Mouse (Mus musculus) CD4-positive helper T cell, adult 2 months (primary cell): ENCODE measurements around the gene Gpa33.

Experiments used
- DNase-seq: peaks from one replicate; pipeline ENCODE4 v3.0.0-alpha.2; 2012; ENCODE audit warnings: low read depth, missing footprints, low spot score

Gpa33 gene

DNA sequence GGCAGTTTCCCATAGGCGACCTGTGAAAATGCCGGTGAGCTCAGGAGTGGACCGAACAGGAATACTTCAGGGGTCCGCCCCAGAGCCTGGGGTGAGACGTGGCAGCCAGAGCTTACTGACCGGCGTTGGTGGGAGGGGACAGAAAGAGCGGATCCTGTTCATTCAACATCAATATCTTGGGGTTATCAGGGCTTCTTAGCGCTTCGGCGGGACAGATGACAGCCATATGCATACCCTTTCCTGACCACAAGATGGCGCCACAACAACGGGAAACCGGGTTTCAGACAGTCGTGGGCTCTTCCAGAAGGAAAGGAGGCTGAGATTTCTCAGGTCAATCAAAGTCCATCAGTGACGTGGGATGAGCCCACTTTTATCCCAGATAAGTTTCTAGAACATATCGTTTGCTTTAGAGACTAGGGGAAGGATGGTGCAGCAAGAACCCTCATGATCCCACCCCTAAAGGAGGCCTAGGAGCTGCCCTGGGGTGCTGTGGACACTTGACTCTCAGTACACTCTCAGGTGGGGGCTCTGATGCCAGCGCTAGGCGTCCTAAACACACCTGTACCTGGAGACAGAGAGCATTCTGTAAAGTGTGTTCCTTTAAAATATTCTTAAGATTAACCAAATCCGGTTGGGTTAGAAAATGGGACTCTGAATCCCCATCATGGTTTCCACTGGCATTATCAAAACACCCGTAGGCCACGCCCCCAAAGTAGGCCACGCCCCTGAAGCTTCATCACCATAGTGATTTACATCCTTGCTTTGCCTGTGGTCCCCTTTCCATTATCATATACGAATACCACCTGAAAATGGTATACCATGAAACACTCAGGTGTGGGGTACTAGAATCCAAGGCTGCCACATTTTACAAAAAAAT lies 30.8 kb downstream of the Gpa33 start:
- peak; percentile 47 for DNase-seq

DNA sequence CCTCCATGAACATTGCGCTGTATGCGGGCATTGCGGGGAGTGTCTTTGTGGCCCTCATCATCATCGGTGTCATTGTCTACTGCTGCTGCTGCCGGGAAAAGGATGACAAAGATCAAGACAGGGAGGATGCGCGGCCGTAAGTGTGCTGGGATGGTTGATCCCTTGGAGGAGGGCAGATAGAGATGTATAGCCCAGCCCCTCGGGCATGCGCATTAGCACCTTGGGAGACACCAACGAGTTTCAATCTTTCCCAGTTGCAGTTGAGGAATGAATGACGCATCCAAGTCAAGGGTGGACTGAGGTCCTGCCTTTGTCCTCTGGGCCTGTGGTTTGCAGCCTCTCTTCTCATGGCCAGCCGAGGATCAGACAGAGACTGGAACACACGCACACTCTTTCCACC lies 34.5 kb downstream of the Gpa33 start:
- DNase-seq: no peak

DNA sequence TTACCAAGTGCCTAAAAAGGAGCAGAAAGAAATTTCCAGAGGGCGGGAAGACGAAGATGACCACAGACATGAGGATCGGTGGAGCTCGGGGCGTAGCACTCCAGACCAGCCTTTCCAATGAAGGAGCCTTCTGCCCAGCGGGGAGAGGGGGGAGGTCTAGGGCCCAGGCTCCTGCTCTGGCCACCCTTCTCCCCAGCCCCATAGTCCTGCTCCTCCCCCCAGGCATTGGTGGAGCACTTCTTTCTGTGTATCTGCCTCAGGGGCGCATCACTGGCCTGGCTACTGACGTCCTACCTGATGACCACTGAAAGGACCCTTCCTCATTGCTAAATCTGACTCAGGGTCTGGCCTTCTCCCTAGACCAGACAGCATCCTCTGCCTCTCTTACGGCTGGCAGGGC lies 35.1 kb downstream of the Gpa33 start:
- no peak for DNase-seq

DNA sequence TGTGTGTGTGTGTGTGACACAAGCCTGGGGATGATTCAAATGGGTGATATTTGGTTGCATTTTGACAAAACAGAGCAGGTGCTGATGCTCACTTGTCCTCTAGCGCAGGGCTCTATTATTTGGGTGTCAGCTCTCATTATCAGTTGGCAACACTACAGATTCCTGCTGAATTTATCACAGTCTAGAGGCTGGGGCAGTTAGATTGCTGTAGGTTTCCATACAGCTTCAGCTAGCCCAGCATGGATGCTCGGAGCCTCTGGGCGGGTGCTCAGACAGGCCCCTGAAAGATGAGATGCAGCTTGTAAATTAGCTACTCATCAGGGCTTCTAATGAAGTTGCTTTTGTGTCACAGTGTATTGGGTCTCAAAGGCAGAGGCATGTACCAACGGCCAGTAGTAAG lies 37.4 kb downstream of the Gpa33 start:
- no peak for DNase-seq

DNA sequence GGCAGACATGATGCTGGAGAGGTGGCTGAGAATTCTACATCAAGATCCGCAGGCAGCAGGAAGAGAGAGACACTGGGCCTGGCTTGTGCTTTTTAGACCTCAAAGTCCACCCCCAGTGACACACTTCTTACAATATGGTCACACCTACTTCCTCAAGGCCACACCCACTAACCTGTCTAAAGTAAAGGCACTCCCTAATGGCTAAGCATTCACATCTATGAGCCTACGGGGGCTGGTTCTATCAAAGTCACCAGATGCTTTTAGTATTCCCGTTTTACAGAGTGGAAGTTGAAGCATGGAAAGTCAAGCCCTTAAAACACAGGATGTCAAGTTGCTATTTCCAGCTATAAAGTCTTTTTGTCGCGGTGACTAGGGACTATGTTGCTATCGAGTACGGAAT lies 38.0 kb downstream of the Gpa33 start:
- DNase-seq: no peak

DNA sequence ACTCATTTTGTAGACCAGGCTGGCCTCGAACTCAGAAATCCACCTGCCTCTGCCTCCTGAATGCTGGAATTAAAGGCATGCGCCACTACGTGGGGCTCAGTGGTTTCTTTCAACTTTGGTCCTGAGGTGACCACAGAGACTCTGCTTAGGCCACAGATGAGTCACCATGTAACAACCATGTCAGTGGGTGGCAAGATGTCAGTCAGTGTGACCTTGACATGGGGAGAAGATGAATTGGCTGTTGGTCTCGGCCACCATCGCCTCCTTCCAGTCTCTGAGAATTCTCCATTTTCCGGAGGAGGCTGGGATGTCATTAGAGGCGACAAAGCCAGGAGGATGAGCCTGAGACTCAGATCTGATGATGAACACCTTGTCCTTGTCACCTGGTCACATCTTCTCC lies 39.7 kb downstream of the Gpa33 start:
- DNase-seq: no peak

DNA sequence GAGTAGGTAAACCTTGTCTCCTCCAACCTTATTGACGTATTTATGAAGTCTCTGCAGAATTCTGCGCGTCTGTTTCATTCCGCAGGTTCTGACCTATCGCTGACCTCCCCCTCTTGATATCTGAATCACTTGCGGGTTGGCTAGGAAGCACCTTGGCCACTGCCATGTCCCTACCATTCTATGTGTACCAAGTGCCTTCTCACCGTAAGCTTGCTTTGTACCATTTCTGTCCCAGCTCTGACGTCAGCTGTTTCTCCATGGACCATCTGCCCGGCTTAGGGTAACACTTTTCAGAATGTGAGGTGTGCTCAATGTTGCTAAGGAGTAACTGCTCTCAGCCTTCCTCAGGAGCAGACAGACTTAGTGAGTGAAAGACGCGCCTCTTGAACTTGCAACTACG lies 40.8 kb downstream of the Gpa33 start:
- DNase-seq: no peak

DNA sequence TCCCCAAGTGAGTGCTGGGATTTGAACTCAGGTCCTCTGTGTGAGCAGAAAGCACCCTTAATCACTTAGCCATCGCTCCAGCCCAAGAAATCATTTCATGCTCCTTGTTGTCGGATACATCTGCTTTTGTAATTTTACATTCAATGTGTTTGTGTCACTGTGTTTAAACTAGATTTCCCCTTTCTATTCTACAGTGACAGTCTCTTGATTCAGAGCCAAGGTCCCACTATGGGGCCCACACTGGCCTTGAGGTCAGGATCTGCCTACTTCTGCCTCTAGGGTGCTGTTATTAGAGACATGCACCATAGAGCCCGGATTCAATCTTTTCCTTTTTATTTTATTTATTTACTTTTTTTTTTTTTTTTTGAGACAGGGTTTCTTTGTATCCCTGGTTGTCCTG lies 43.0 kb downstream of the Gpa33 start:
- DNase-seq: no peak

DNA sequence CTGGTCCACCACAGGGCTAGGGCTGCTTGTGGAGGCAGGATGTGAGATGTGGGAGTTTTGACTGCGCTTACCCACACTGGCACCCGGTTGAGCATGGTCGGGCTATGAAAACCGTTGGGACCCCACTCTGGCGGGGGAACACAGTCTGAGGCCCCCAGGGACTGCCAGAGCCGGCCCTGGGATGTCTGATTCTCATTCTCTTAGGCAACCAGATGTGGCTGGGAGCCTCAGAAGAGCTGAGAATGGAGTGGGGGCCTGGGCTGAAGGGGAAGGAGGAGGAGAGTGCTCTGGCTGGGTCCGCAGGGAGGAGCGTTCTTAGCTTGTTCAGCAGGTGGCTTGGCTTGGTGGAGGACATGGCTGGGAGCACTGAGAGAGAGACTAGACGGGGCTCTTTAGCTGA lies 43.6 kb downstream of the Gpa33 start:
- DNase-seq: no peak

DNA sequence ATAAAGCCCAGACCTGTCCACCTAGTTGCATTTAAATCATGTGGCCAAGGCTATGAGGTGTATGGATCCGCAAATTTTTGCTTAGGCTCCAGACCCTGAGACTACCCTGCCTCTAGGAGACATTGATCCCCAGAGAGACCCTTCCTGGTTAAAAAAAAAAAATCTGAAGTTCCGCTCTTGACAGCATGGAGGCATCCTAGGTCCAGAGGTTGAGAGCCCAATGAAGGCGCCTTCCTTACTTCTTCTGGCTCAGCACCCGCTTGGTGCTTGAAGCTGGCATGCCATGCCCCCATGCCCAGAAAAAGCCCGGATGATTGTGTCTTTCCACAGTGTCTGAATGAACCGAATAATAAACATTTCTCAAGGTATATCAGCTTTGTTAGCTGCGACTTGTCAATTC lies 51.5 kb downstream of the Gpa33 start:
- no peak for DNase-seq

DNA sequence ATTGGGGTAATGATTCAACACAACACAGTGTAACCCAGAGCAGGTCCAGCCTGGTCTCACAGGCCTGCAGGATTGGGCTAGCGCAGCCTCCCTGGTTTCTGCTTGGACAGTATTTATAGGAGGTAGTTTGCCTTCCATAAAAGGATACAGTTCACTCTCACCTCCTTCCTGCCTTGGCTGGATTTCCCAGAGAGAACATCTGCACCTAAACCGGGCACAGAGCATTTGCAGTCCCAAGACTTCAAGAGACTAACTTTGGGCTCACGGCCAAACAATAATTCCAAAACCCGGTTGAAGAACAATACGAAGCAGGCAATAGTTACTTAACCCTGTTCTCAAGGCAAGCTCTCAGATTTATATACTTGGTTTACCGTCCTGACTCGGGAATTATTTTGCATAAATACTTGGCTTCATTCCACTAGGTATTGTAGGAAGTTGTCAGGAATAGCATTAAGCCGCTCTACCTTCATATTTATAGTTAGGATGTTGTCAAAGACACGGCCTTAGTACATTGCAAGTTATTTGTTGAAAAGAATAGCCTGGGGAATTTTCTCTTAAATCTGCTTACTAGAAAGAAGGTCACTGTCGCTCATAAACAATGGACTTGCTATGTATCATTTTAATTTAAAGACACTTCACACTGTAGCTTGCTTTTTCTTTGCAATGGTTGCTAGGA lies 53.1 kb downstream of the Gpa33 start:
- DNase-seq: no peak

DNA sequence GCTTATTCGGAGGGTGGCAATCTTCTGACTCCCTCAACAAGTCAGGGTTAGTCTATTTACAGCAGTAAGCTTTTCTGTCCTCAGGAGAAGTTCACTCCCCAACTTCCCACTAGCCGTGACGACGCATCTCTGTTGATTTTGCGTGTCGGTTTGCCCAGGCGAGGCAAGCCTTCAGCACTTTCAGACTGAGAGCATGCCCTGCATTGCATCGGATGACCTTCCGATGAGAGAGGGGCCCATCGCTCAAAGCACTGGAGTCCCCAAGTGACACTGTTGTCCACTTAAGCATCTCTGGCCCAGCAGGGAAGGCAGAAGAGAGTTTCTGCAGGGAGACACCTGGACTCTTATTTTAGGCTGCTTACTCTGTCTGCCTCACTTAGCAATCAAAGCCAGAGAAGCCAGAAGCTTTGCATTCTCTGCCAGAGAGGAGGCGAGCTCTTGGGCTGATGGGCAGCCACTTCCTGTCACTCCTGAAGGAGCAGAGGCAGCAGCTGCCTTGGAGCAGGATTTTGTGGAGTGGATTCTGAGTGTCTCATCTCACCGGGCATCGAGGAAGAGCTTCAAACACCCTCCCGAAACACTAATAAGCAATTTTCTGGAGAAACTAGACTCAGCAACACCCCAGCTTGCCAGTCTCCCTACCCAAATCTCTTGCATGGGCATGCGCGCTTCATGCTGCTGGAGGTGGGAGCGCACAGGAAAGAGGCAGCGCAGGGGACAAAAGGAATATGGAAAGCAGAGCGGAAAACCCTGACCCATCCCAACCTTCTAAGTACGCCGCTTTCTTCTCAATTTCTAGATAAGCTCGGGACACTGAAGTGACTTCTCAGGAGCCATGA lies 54.6 kb downstream of the Gpa33 start:
- no peak for DNase-seq

DNA sequence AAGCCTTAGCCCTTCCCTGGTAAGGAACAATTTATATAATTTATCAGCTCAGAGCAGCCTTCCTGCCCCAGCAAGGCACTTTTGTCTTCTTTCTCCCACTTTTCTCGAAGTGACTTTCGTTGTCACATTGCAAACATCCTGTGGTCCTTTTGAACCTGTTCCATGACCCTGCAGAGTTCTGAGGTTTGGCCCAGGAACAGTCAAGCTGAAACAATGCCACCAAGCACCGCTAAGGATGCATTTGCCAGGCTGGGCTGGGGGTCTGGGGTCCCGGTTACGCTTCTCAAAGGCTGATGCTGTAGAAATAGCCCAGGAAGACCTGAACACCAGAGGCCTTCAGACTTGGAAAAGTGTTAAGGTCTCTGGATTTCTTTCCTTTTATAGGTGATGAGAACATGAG lies 55.3 kb downstream of the Gpa33 start:
- DNase-seq: no peak

DNA sequence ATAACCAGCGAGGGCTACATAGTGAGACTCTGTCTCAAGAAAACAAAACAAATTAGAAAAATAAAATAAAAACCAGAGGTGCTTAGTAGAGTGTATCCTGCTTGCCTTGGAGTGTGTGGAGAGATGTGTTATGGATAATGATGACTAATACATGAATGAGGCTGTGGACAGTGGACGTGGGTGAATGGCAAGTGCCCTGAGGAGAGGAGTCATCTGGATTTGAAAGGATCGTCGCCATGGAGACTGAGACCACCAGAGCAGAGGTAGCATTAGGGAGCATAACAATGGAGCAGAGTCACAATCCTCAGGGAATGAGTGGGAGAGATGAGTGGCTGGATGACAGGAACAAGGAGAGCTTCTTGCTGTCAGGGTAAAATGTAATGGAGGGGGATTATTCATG lies 59.8 kb downstream of the Gpa33 start:
- DNase-seq: no peak

DNA sequence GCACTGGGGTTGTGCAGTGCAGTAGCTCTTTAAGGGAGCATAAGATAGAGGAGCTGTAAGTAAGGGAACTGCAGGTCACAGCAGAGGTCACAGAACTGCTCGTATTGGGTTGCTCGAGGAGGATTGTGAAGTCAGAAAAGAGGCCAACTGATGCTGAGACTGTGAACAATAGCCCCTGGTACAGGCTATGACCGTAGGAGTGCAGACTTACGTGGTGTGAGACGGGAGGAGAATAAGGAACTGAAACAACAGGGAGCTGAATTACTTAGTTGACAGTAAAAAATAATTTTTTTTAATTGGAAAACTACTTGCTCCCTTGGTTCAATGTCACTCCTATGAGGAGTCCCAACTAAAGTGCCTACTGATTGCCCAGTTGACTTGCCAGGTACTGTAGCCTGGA lies 74.1 kb downstream of the Gpa33 start:
- no peak for DNase-seq

DNA sequence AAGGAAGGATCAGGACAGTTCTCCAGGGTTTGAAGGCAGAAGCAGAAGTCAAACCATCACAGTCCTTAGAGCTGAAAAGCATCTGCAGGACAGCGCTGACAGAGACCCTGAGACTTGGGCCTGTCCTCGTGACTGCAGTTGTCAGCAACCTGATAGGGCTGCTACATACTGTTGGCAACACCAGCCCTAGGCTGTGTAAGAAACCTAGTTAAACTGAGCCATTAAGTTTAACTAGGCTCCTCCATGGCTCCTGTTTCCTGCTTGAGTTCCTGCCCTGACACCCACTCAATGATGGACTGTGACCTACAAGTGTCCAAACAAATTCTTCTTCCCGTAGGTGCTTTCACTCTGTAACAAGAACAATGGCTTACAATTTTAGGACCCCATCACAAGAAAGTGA lies 75.1 kb downstream of the Gpa33 start:
- DNase-seq: no peak

DNA sequence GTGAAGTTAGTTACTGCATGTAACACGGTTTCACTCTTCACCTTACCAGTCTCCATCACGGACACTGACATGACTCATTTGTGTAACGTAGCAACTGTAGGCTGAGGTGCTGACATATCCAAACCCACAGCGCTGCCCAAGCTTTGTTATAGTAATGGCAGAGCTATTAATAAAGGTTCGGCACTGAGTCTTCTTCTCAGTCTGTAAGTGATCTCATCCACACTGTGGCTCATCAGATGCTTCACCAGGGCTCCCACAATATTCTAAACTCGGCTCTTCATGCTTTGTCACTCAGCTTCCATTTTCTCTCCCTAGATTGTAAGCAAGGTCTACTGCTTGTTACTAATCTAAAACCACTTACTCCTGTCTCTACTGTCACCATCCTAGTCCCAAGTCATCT lies 79.3 kb downstream of the Gpa33 start:
- no peak for DNase-seq

DNA sequence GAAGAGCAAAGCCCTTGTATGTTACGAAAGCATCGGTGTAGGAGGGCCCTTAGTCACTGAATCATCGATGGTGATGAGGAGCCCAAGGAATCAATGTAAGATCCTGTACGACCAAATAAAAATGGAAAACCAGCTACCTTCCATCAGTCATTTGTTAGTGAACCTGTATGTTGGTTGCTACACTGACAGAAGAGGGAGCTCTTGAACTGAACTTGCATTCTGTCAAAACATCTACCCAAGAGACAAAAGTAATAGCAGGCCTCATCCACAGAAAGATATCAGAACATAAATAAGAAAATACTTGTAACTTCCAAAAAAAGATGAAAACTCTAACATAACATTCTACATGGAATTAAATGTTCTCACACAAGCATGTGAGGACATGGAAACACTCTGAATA lies 84.1 kb downstream of the Gpa33 start:
- no peak for DNase-seq
